Mouse (Mus musculus) forebrain, embryonic 13.5 days (tissue): Measurements from ENCODE around the gene Abcb9. TPM values are rescaled to one million over a fixed set of nuclear protein-coding genes. Genes with fewer than 3 reads are reported as not detected.

Experiments used
- ATAC-seq: fragments of 200-750 bp; cut with Nextera tagmentation; 2 replicates; pipeline ENCODE4 v1.8.0; 2017
- H3K27ac ChIP-seq: fragments of 300-500 bp; sonication (generic); 2 replicates; pipeline ENCODE4 v1.5.1; 2015; ENCODE audit warnings: inconsistent platforms, mild to moderate bottlenecking, moderate library complexity
- H3K27me3 ChIP-seq: fragments of 300-500 bp; sonication (generic); 2 replicates; pipeline ENCODE4 v1.6.1; 2015; ENCODE audit warnings: mild to moderate bottlenecking, inconsistent platforms
- H3K36me3 ChIP-seq: fragments of 300-500 bp; sonication (generic); 2 replicates; pipeline ENCODE4 v1.6.1; 2015; ENCODE audit warnings: mild to moderate bottlenecking, inconsistent platforms; ENCODE audit not compliant: poor library complexity, severe bottlenecking
- H3K4me1 ChIP-seq: fragments of 300-500 bp; sonication (generic); 2 replicates; pipeline ENCODE4 v1.6.1; 2015; ENCODE audit warnings: inconsistent platforms
- H3K4me2 ChIP-seq: fragments of 300-500 bp; sonication (generic); 2 replicates; pipeline ENCODE4 v1.6.1; 2015; ENCODE audit warnings: inconsistent platforms, mild to moderate bottlenecking, moderate library complexity
- H3K4me3 ChIP-seq: fragments of 300-500 bp; sonication (generic); 2 replicates; pipeline ENCODE4 v1.5.1; 2015; ENCODE audit warnings: mild to moderate bottlenecking, inconsistent platforms
- H3K9ac ChIP-seq: fragments of 300-500 bp; sonication (generic); 2 replicates; pipeline ENCODE4 v1.6.1; 2015; ENCODE audit warnings: mild to moderate bottlenecking, inconsistent platforms
- H3K9me3 ChIP-seq: fragments of 300-500 bp; sonication (generic); replicated peaks from 2 replicates; pipeline ENCODE4 v1.6.1; 2016; ENCODE audit warnings: inconsistent platforms
- WGBS: fragments of 180-500 bp; shearing (Covaris S2); methylation state at CpG from one replicate; pipeline ENCODE4 v1.1.7; 2015; 5-methylcytosine and 5-hydroxymethylcytosine counted together
- polyA plus RNA-seq: library from polyadenylated mRNA; unstranded; fragments of >200 nt; fragmentation: Nextera tagmentation; extraction: Ambion mirVana; gene quantifications from 2 replicates; pipeline ENCODE4 v1.2.1, GENCODE M21; 2015

Gene Abcb9
- polyA plus RNA-seq, 1 experiment from 2014 or later: 5.8 TPM

- Histone ChIP-seq H3K27ac (peak overlapping the region; percentile 77), H3K9ac (no peak overlapping the region), H3K27me3 (no peaks in the 10 kb centered on the region), H3K9me3 (no peaks in the 10 kb centered on the region), H3K4me2 (no peak overlapping the region), H3K4me1 (peaks cover 12% of the 10 kb centered on the region), H3K4me3 (no peak overlapping the region), H3K36me3 (no peaks in the 10 kb centered on the region)
- WGBS: 42% methylated on average over 6 of the region's 6 CpGs
- ATAC-seq: no peak
Measured at GRCm38 (mm10) chr5:124036341-124036740, 59.3 kb downstream of the Abcb9 start.

- no peak for ATAC-seq
- no peak overlapping the region for H3K4me3 ChIP-seq
- no peak overlapping the region for H3K4me2 ChIP-seq
- H3K9ac ChIP-seq: no peak overlapping the region
- no peaks in the 10 kb centered on the region for H3K36me3 ChIP-seq
- no peaks in the 10 kb centered on the region for H3K27me3 ChIP-seq
- no peak overlapping the region for H3K27ac ChIP-seq
- no peaks in the 10 kb centered on the region for H3K9me3 ChIP-seq
- WGBS: 73% methylated on average over 8 of the region's 8 CpGs
- H3K4me1 ChIP-seq: peaks cover 12% of the 10 kb centered on the region
Measured at GRCm38 (mm10) chr5:124035806-124036205, 59.8 kb downstream of the Abcb9 start.

- H3K27ac ChIP-seq: no peak overlapping the region
- WGBS: 92% methylated on average over 9 of the region's 9 CpGs
- no peak overlapping the region for H3K4me2 ChIP-seq
- no peaks in the 10 kb centered on the region for H3K36me3 ChIP-seq
- no peaks in the 10 kb centered on the region for H3K27me3 ChIP-seq
- H3K4me1 ChIP-seq: peaks cover 15% of the 10 kb centered on the region
- H3K9ac ChIP-seq: no peak overlapping the region
- no peak overlapping the region for H3K4me3 ChIP-seq
- no peaks in the 10 kb centered on the region for H3K9me3 ChIP-seq
- no peak for ATAC-seq
Measured at GRCm38 (mm10) chr5:124035406-124035805, 60.2 kb downstream of the Abcb9 start.

GRCm38 (mm10) chr5:124034471-124034870, 61.1 kb downstream of the Abcb9 start:
- Histone ChIP-seq H3K27me3 (no peaks in the 10 kb centered on the region), H3K27ac (no peak overlapping the region), H3K4me1 (peaks cover 24% of the 10 kb centered on the region), H3K4me2 (no peak overlapping the region), H3K36me3 (no peaks in the 10 kb centered on the region), H3K9me3 (no peaks in the 10 kb centered on the region), H3K4me3 (no peak overlapping the region), H3K9ac (no peak overlapping the region)
- WGBS: 80% methylated on average over 11 of the region's 11 CpGs
- ATAC-seq: no peak

- Histone ChIP-seq H3K4me1 (peaks cover 44% of the 10 kb centered on the region), H3K9me3 (no peaks in the 10 kb centered on the region), H3K27me3 (no peaks in the 10 kb centered on the region), H3K4me2 (peak within 1 kb of the TSS; percentile 78), H3K36me3 (0 out of 2 replicates have a peak, but pooled peaks cover 5% of the 10 kb centered on the region), H3K9ac (peak within 1 kb of the TSS; percentile 99), H3K27ac (peak within 1 kb of the TSS; percentile 92), H3K4me3 (peak within 1 kb of the TSS; percentile 79)
- peak; percentile 79 for ATAC-seq
- WGBS: under 1% methylated on average over 50 of the region's 52 CpGs
Measured at GRCm38 (mm10) chr5:124032001-124032508, 63.5 kb downstream of the Abcb9 start, which contains the start of gene Vps37b. Gene Vps37b, minus strand, starts transcription at chr5:124032270.

- Histone ChIP-seq H3K4me2 (peak overlapping the region; percentile 78), H3K27me3 (no peaks in the 10 kb centered on the region), H3K9ac (peak overlapping the region; percentile 99), H3K27ac (peak overlapping the region; percentile 92), H3K9me3 (no peaks in the 10 kb centered on the region), H3K4me3 (peak overlapping the region; percentile 79), H3K4me1 (peaks cover 46% of the 10 kb centered on the region), H3K36me3 (peaks cover 7% of the 10 kb centered on the region; the same call in 1 of the 2 replicates)
- under 1% methylated on average over 25 of the region's 26 CpGs for WGBS
- ATAC-seq: peak; percentile 34
Measured at GRCm38 (mm10) chr5:124031068-124031955, 64.3 kb downstream of the Abcb9 start.

GRCm38 (mm10) chr5:124030386-124031067, 65.1 kb downstream of the Abcb9 start:
- H3K9ac ChIP-seq: peak overlapping the region; percentile 99
- H3K4me3 ChIP-seq: peak overlapping the region; percentile 79
- no peaks in the 10 kb centered on the region for H3K9me3 ChIP-seq
- WGBS: 17% methylated on average over 12 of the region's 12 CpGs
- ATAC-seq: peak; percentile 14; the same call in 1 of the 2 replicates
- H3K4me1 ChIP-seq: peaks cover 52% of the 10 kb centered on the region
- H3K27me3 ChIP-seq: no peaks in the 10 kb centered on the region
- H3K36me3 ChIP-seq: peaks cover 14% of the 10 kb centered on the region
- peak overlapping the region; percentile 78 for H3K4me2 ChIP-seq
- peak overlapping the region; percentile 92 for H3K27ac ChIP-seq

- peak overlapping the region; percentile 78 for H3K4me2 ChIP-seq
- no peaks in the 10 kb centered on the region for H3K27me3 ChIP-seq
- H3K36me3 ChIP-seq: peaks cover 14% of the 10 kb centered on the region
- H3K4me1 ChIP-seq: peaks cover 63% of the 10 kb centered on the region
- H3K27ac ChIP-seq: peak overlapping the region; percentile 66
- WGBS: 92% methylated on average over 19 of the region's 19 CpGs
- no peak for ATAC-seq
- H3K4me3 ChIP-seq: peak overlapping the region; percentile 79
- H3K9ac ChIP-seq: peak overlapping the region; percentile 99
- H3K9me3 ChIP-seq: no peaks in the 10 kb centered on the region
Measured at GRCm38 (mm10) chr5:124029220-124030035, 66.2 kb downstream of the Abcb9 start.

- H3K9me3 ChIP-seq: no peaks in the 10 kb centered on the region
- H3K27me3 ChIP-seq: no peaks in the 10 kb centered on the region
- peak overlapping the region; percentile 52 for H3K9ac ChIP-seq
- H3K36me3 ChIP-seq: peaks cover 14% of the 10 kb centered on the region
- H3K4me3 ChIP-seq: peak overlapping the region; percentile 19
- peaks cover 70% of the 10 kb centered on the region for H3K4me1 ChIP-seq
- H3K27ac ChIP-seq: peak overlapping the region; percentile 76
- 31% methylated on average over 7 of the region's 7 CpGs for WGBS
- ATAC-seq: peak; percentile 16
- H3K4me2 ChIP-seq: peak overlapping the region; percentile 78
Measured at GRCm38 (mm10) chr5:124028680-124029079, 66.9 kb downstream of the Abcb9 start.

- H3K4me1 ChIP-seq: peaks cover 72% of the 10 kb centered on the region
- H3K36me3 ChIP-seq: peaks cover 14% of the 10 kb centered on the region
- H3K9ac ChIP-seq: peak overlapping the region; percentile 52
- 50% methylated on average over 19 of the region's 19 CpGs for WGBS
- H3K4me2 ChIP-seq: peak overlapping the region; percentile 78
- ATAC-seq: no peak
- no peaks in the 10 kb centered on the region for H3K9me3 ChIP-seq
- H3K27ac ChIP-seq: peak overlapping the region; percentile 76
- no peaks in the 10 kb centered on the region for H3K27me3 ChIP-seq
- peak overlapping the region; percentile 19 for H3K4me3 ChIP-seq
Measured at GRCm38 (mm10) chr5:124027702-124028470, 67.7 kb downstream of the Abcb9 start.

GRCm38 (mm10) chr5:124026568-124026967, 69.0 kb downstream of the Abcb9 start:
- no peak for ATAC-seq
- H3K9me3 ChIP-seq: no peaks in the 10 kb centered on the region
- H3K27ac ChIP-seq: 0 out of 2 replicates have a peak overlapping the region, but pooled peaks have one; percentile 40
- no peak overlapping the region for H3K4me3 ChIP-seq
- H3K9ac ChIP-seq: no peak overlapping the region
- H3K36me3 ChIP-seq: peaks cover 21% of the 10 kb centered on the region
- peaks cover 74% of the 10 kb centered on the region for H3K4me1 ChIP-seq
- 31% methylated on average over 5 of the region's 5 CpGs for WGBS
- peak overlapping the region; percentile 27; the same call in 1 of the 2 replicates for H3K4me2 ChIP-seq
- H3K27me3 ChIP-seq: no peaks in the 10 kb centered on the region
